Mouse (Mus musculus): ENCODE measurements around the gene Slc25a33. TPM values are rescaled to one million over a fixed set of nuclear protein-coding genes. Genes with fewer than 3 reads are reported as not detected.
A peak's percentile ranks its signal among the peaks of the same experiment; 100 is the strongest.

The Slc25a33 gene
- polyA plus RNA-seq, 1 experiment from 2014 or later: 38.2 TPM

GRCm38 (mm10) chr4:149797220-149797610, 23.1 kb upstream of the Slc25a33 start:
- H3K4me1 ChIP-seq (replicated peaks; ENCODE audit: control insufficient read depth, insufficient read depth, low read length): 0 out of 2 replicates have a peak, but pooled peaks cover 9% of the 10 kb centered on the region

GRCm38 (mm10) chr4:149796567-149797219, 22.6 kb upstream of the Slc25a33 start:
- Histone ChIP-seq H3K27ac (no peak overlapping the region), H3K36me3 (replicated peaks; ENCODE audit: control insufficient read depth, insufficient read depth) (no peaks in the 10 kb centered on the region), H3K27me3 (ENCODE audit: control insufficient read depth, insufficient read depth, low read length) (no peaks in the 10 kb centered on the region), H3K4me3 (replicated peaks; ENCODE audit: low read length) (no peak overlapping the region), H3K9me3 (ENCODE audit: control insufficient read depth, low read length) (no peaks in the 10 kb centered on the region), H3K9ac (no peak overlapping the region), H3K4me2 (replicated peaks) (no peak overlapping the region), H3K4me1 (replicated peaks; ENCODE audit: control insufficient read depth, insufficient read depth, low read length) (0 out of 2 replicates have a peak, but pooled peaks cover 9% of the 10 kb centered on the region)
- ATAC-seq (ENCODE audit: low FRiP score): no peak
- no peak for DNase-seq (ENCODE audit: low spot score)
- 80% methylated on average over 14 of the region's 14 CpGs for WGBS

More at GRCm38 (mm10) chr4:149797220-149797610, 23.1 kb upstream of the Slc25a33 start:
- WGBS: 77% methylated on average over 1 of the region's 1 CpGs
- no peak for ATAC-seq (ENCODE audit: low FRiP score)
- Histone ChIP-seq H3K4me2 (replicated peaks) (no peak overlapping the region), H3K9ac (no peak overlapping the region), H3K36me3 (replicated peaks; ENCODE audit: control insufficient read depth, insufficient read depth) (no peaks in the 10 kb centered on the region), H3K9me3 (ENCODE audit: control insufficient read depth, low read length) (no peaks in the 10 kb centered on the region), H3K27ac (no peak overlapping the region), H3K27me3 (ENCODE audit: control insufficient read depth, insufficient read depth, low read length) (no peaks in the 10 kb centered on the region), H3K4me3 (replicated peaks; ENCODE audit: low read length) (no peak overlapping the region)
- DNase-seq (ENCODE audit: low spot score): no peak

- Histone ChIP-seq H3K4me2 (replicated peaks) (no peak overlapping the region), H3K4me1 (replicated peaks; ENCODE audit: control insufficient read depth, insufficient read depth, low read length) (peaks cover 9% of the 10 kb centered on the region; the same call in 1 of the 2 replicates), H3K27me3 (ENCODE audit: control insufficient read depth, insufficient read depth, low read length) (no peaks in the 10 kb centered on the region), H3K9ac (no peak overlapping the region), H3K9me3 (ENCODE audit: control insufficient read depth, low read length) (no peaks in the 10 kb centered on the region), H3K27ac (no peak overlapping the region), H3K4me3 (replicated peaks; ENCODE audit: low read length) (no peak overlapping the region), H3K36me3 (replicated peaks; ENCODE audit: control insufficient read depth, insufficient read depth) (no peaks in the 10 kb centered on the region)
- ATAC-seq (ENCODE audit: low FRiP score): no peak
- WGBS: 89% methylated on average over 7 of the region's 7 CpGs
- DNase-seq (ENCODE audit: low spot score): no peak
Observed at GRCm38 (mm10) chr4:149794966-149795477, 20.9 kb upstream of the Slc25a33 start.

- no peaks in the 10 kb centered on the region for H3K9me3 ChIP-seq (ENCODE audit: control insufficient read depth, low read length)
- WGBS: 51% methylated on average over 8 of the region's 8 CpGs
- H3K4me2 ChIP-seq (replicated peaks): no peak overlapping the region
- H3K36me3 ChIP-seq (replicated peaks; ENCODE audit: control insufficient read depth, insufficient read depth): no peaks in the 10 kb centered on the region
- no peak overlapping the region for H3K27ac ChIP-seq
- no peak for DNase-seq (ENCODE audit: low spot score)
- H3K4me3 ChIP-seq (replicated peaks; ENCODE audit: low read length): no peak overlapping the region
- H3K27me3 ChIP-seq (ENCODE audit: control insufficient read depth, insufficient read depth, low read length): no peaks in the 10 kb centered on the region
- H3K4me1 ChIP-seq (replicated peaks; ENCODE audit: control insufficient read depth, insufficient read depth, low read length): peaks cover 13% of the 10 kb centered on the region; the same call in 1 of the 2 replicates
- no peak for ATAC-seq (ENCODE audit: low FRiP score)
- H3K9ac ChIP-seq: no peak overlapping the region
Observed at GRCm38 (mm10) chr4:149794010-149794338, 19.9 kb upstream of the Slc25a33 start.

- ATAC-seq (ENCODE audit: low FRiP score) (no peak), DNase-seq (ENCODE audit: low spot score) (no peak)
- no peaks in the 10 kb centered on the region for H3K27me3 ChIP-seq (ENCODE audit: control insufficient read depth, insufficient read depth, low read length)
- no peak overlapping the region for H3K27ac ChIP-seq
- no peaks in the 10 kb centered on the region for H3K9me3 ChIP-seq (ENCODE audit: control insufficient read depth, low read length)
- H3K4me2 ChIP-seq (replicated peaks): no peak overlapping the region
- H3K4me3 ChIP-seq (replicated peaks; ENCODE audit: low read length): no peak overlapping the region
- no peak overlapping the region for H3K9ac ChIP-seq
- no peaks in the 10 kb centered on the region for H3K36me3 ChIP-seq (replicated peaks; ENCODE audit: control insufficient read depth, insufficient read depth)
- WGBS: 44% methylated on average over 13 of the region's 13 CpGs
- peaks cover 7% of the 10 kb centered on the region; the same call in 1 of the 2 replicates for H3K4me1 ChIP-seq (replicated peaks; ENCODE audit: control insufficient read depth, insufficient read depth, low read length)
Observed at GRCm38 (mm10) chr4:149793156-149794009, 19.3 kb upstream of the Slc25a33 start.

- H3K4me1 ChIP-seq (replicated peaks; ENCODE audit: control insufficient read depth, insufficient read depth, low read length): peaks cover 4% of the 10 kb centered on the region; the same call in 1 of the 2 replicates
Observed at GRCm38 (mm10) chr4:149792159-149792800, 18.2 kb upstream of the Slc25a33 start.

GRCm38 (mm10) chr4:149791470-149791869, 17.4 kb upstream of the Slc25a33 start:
- DNase-seq (ENCODE audit: low spot score) (no peak), ATAC-seq (ENCODE audit: low FRiP score) (no peak)
- Histone ChIP-seq H3K27ac (no peak overlapping the region), H3K4me2 (replicated peaks) (no peak overlapping the region), H3K4me1 (replicated peaks; ENCODE audit: control insufficient read depth, insufficient read depth, low read length) (peaks cover 4% of the 10 kb centered on the region; the same call in 1 of the 2 replicates), H3K27me3 (ENCODE audit: control insufficient read depth, insufficient read depth, low read length) (no peaks in the 10 kb centered on the region), H3K9ac (no peak overlapping the region), H3K4me3 (replicated peaks; ENCODE audit: low read length) (no peak overlapping the region), H3K36me3 (replicated peaks; ENCODE audit: control insufficient read depth, insufficient read depth) (no peaks in the 10 kb centered on the region), H3K9me3 (ENCODE audit: control insufficient read depth, low read length) (0 out of 2 replicates have a peak, but pooled peaks cover 3% of the 10 kb centered on the region)
- WGBS: 78% methylated on average over 4 of the region's 4 CpGs

More at GRCm38 (mm10) chr4:149792159-149792800, 18.2 kb upstream of the Slc25a33 start:
- H3K9ac ChIP-seq: no peak overlapping the region
- H3K9me3 ChIP-seq (ENCODE audit: control insufficient read depth, low read length): no peaks in the 10 kb centered on the region
- no peak overlapping the region for H3K4me3 ChIP-seq (replicated peaks; ENCODE audit: low read length)
- DNase-seq (ENCODE audit: low spot score) (no peak), ATAC-seq (ENCODE audit: low FRiP score) (no peak)
- no peaks in the 10 kb centered on the region for H3K27me3 ChIP-seq (ENCODE audit: control insufficient read depth, insufficient read depth, low read length)
- H3K36me3 ChIP-seq (replicated peaks; ENCODE audit: control insufficient read depth, insufficient read depth): no peaks in the 10 kb centered on the region
- H3K27ac ChIP-seq: no peak overlapping the region
- H3K4me2 ChIP-seq (replicated peaks): no peak overlapping the region
- 73% methylated on average over 10 of the region's 10 CpGs for WGBS

- Histone ChIP-seq H3K4me3 (replicated peaks; ENCODE audit: low read length) (no peak overlapping the region), H3K36me3 (replicated peaks; ENCODE audit: control insufficient read depth, insufficient read depth) (no peaks in the 10 kb centered on the region), H3K27me3 (ENCODE audit: control insufficient read depth, insufficient read depth, low read length) (no peaks in the 10 kb centered on the region), H3K9me3 (ENCODE audit: control insufficient read depth, low read length) (0 out of 2 replicates have a peak, but pooled peaks cover 3% of the 10 kb centered on the region), H3K27ac (0 out of 2 replicates have a peak overlapping the region, but pooled peaks have one; percentile 45), H3K4me2 (replicated peaks) (no peak overlapping the region), H3K4me1 (replicated peaks; ENCODE audit: control insufficient read depth, insufficient read depth, low read length) (peaks cover 4% of the 10 kb centered on the region; the same call in 1 of the 2 replicates), H3K9ac (no peak overlapping the region)
- 100% methylated on average over 2 of the region's 2 CpGs for WGBS
- DNase-seq (ENCODE audit: low spot score) (no peak), ATAC-seq (ENCODE audit: low FRiP score) (no peak)
Observed at GRCm38 (mm10) chr4:149790969-149791368, 16.9 kb upstream of the Slc25a33 start.

- Histone ChIP-seq H3K4me3 (replicated peaks; ENCODE audit: low read length) (no peak overlapping the region), H3K4me2 (replicated peaks) (no peak overlapping the region), H3K27me3 (ENCODE audit: control insufficient read depth, insufficient read depth, low read length) (no peaks in the 10 kb centered on the region), H3K36me3 (replicated peaks; ENCODE audit: control insufficient read depth, insufficient read depth) (no peaks in the 10 kb centered on the region), H3K9me3 (ENCODE audit: control insufficient read depth, low read length) (0 out of 2 replicates have a peak, but pooled peaks cover 3% of the 10 kb centered on the region), H3K4me1 (replicated peaks; ENCODE audit: control insufficient read depth, insufficient read depth, low read length) (peaks cover 4% of the 10 kb centered on the region; the same call in 1 of the 2 replicates), H3K9ac (no peak overlapping the region), H3K27ac (peak overlapping the region; percentile 45)
- no peak for ATAC-seq (ENCODE audit: low FRiP score)
- WGBS: 56% methylated on average over 4 of the region's 4 CpGs
- DNase-seq (ENCODE audit: low spot score): no peak
Observed at GRCm38 (mm10) chr4:149790546-149790945, 16.5 kb upstream of the Slc25a33 start.

Measured in hindbrain, embryonic 14.5 days (tissue).